Mouse (Mus musculus): ENCODE results near the gene Wnt3. TPM values are rescaled to one million over a fixed set of nuclear protein-coding genes. Genes with fewer than 3 reads are reported as not detected.

Gene Wnt3
- polyA plus RNA-seq, 1 experiment from 2014 or later = 0.49 TPM

- WGBS = 59% methylated on average over 16 of the region's 16 CpGs
- Histone ChIP-seq H3K9ac (replicated peaks; ENCODE audit: low read depth) (no peak overlapping the region), H3K9me3 (ENCODE audit: low read length) (no peaks in the 10 kb centered on the region), H3K4me1 (ENCODE audit: insufficient read depth, low read depth, low read length) (no peaks in the 10 kb centered on the region), H3K4me3 (ENCODE audit: low read depth, low read length) (no peak overlapping the region), H3K27me3 (replicated peaks; ENCODE audit: insufficient read depth, low read length) (no peaks in the 10 kb centered on the region), H3K36me3 (ENCODE audit: insufficient read depth, low read length) (no peaks in the 10 kb centered on the region; the same call in 1 of the 2 replicates), H3K4me2 (replicated peaks; ENCODE audit: low read depth, low read length) (no peak overlapping the region), H3K27ac (ENCODE audit: low read length) (no peak overlapping the region)
- ATAC-seq (no peak), DNase-seq (ENCODE audit: low spot score) (no peak)
- TF ChIP-seq EP300 (IDR thresholded peaks at IDR 0.05) (no peak), CTCF (IDR thresholded peaks at IDR 0.05) (no peak)
These were observed 78.8 kb downstream of the Wnt3 start for GRCm38 (mm10) chr11:103852590-103853283.

GRCm38 (mm10) chr11:103853284-103853920 lies 79.5 kb downstream of the Wnt3 start:
- DNase-seq (ENCODE audit: low spot score) = no peak
- Histone ChIP-seq H3K9me3 (ENCODE audit: low read length) (no peaks in the 10 kb centered on the region), H3K4me1 (ENCODE audit: insufficient read depth, low read depth, low read length) (no peaks in the 10 kb centered on the region), H3K36me3 (ENCODE audit: insufficient read depth, low read length) (no peaks in the 10 kb centered on the region; the same call in 1 of the 2 replicates), H3K9ac (replicated peaks; ENCODE audit: low read depth) (no peak overlapping the region), H3K4me2 (replicated peaks; ENCODE audit: low read depth, low read length) (no peak overlapping the region), H3K27ac (ENCODE audit: low read length) (no peak overlapping the region), H3K27me3 (replicated peaks; ENCODE audit: insufficient read depth, low read length) (no peaks in the 10 kb centered on the region), H3K4me3 (ENCODE audit: low read depth, low read length) (no peak overlapping the region)
- ATAC-seq = no peak
- TF ChIP-seq CTCF (IDR thresholded peaks at IDR 0.05) (no peak), EP300 (IDR thresholded peaks at IDR 0.05) (no peak)
- WGBS = 53% methylated on average over 10 of the region's 10 CpGs

GRCm38 (mm10) chr11:103854294-103854693 lies 80.3 kb downstream of the Wnt3 start:
- Histone ChIP-seq H3K27me3 (replicated peaks; ENCODE audit: insufficient read depth, low read length) (no peaks in the 10 kb centered on the region), H3K27ac (ENCODE audit: low read length) (no peak overlapping the region), H3K4me3 (ENCODE audit: low read depth, low read length) (no peak overlapping the region), H3K4me2 (replicated peaks; ENCODE audit: low read depth, low read length) (no peak overlapping the region), H3K9me3 (ENCODE audit: low read length) (no peaks in the 10 kb centered on the region), H3K4me1 (ENCODE audit: insufficient read depth, low read depth, low read length) (no peaks in the 10 kb centered on the region), H3K9ac (replicated peaks; ENCODE audit: low read depth) (no peak overlapping the region), H3K36me3 (ENCODE audit: insufficient read depth, low read length) (no peaks in the 10 kb centered on the region)
- DNase-seq (ENCODE audit: low spot score) (no peak), ATAC-seq (no peak)
- 71% methylated on average over 9 of the region's 9 CpGs for WGBS
- no peak for TF ChIP-seq EP300 (IDR thresholded peaks at IDR 0.05)
- no peak for TF ChIP-seq CTCF (IDR thresholded peaks at IDR 0.05)

- 90% methylated on average over 7 of the region's 7 CpGs for WGBS
- DNase-seq (ENCODE audit: low spot score) (no peak), ATAC-seq (no peak)
- Histone ChIP-seq H3K9ac (replicated peaks; ENCODE audit: low read depth) (no peak overlapping the region), H3K4me1 (ENCODE audit: insufficient read depth, low read depth, low read length) (no peaks in the 10 kb centered on the region), H3K27ac (ENCODE audit: low read length) (no peak overlapping the region), H3K36me3 (ENCODE audit: insufficient read depth, low read length) (peaks cover 3% of the 10 kb centered on the region; the same call in 1 of the 2 replicates), H3K9me3 (ENCODE audit: low read length) (no peaks in the 10 kb centered on the region), H3K27me3 (replicated peaks; ENCODE audit: insufficient read depth, low read length) (no peaks in the 10 kb centered on the region), H3K4me3 (ENCODE audit: low read depth, low read length) (no peak overlapping the region), H3K4me2 (replicated peaks; ENCODE audit: low read depth, low read length) (no peak overlapping the region)
- no peak for TF ChIP-seq EP300 (IDR thresholded peaks at IDR 0.05)
- TF ChIP-seq CTCF (IDR thresholded peaks at IDR 0.05) = no peak
These were observed 82.7 kb downstream of the Wnt3 start for GRCm38 (mm10) chr11:103856641-103857040.

GRCm38 (mm10) chr11:103858760-103859159 lies 84.8 kb downstream of the Wnt3 start:
- H3K4me2 ChIP-seq (replicated peaks; ENCODE audit: low read depth, low read length) = no peak overlapping the region
- H3K9me3 ChIP-seq (ENCODE audit: low read length) = no peaks in the 10 kb centered on the region
- no peak overlapping the region for H3K27ac ChIP-seq (ENCODE audit: low read length)
- H3K4me1 ChIP-seq (ENCODE audit: insufficient read depth, low read depth, low read length) = no peaks in the 10 kb centered on the region
- H3K4me3 ChIP-seq (ENCODE audit: low read depth, low read length) = no peak overlapping the region
- DNase-seq (ENCODE audit: low spot score) = no peak
- TF ChIP-seq EP300 (IDR thresholded peaks at IDR 0.05) (no peak), CTCF (IDR thresholded peaks at IDR 0.05) (no peak)
- H3K9ac ChIP-seq (replicated peaks; ENCODE audit: low read depth) = no peak overlapping the region
- 52% methylated on average over 5 of the region's 5 CpGs for WGBS
- H3K36me3 ChIP-seq (ENCODE audit: insufficient read depth, low read length) = peaks cover 13% of the 10 kb centered on the region
- no peak for ATAC-seq
- no peaks in the 10 kb centered on the region for H3K27me3 ChIP-seq (replicated peaks; ENCODE audit: insufficient read depth, low read length)

GRCm38 (mm10) chr11:103859933-103860610 lies 86.1 kb downstream of the Wnt3 start:
- H3K27ac ChIP-seq (ENCODE audit: low read length) = no peak overlapping the region
- WGBS = 73% methylated on average over 4 of the region's 4 CpGs
- no peak overlapping the region for H3K9ac ChIP-seq (replicated peaks; ENCODE audit: low read depth)
- no peak overlapping the region for H3K4me3 ChIP-seq (ENCODE audit: low read depth, low read length)
- no peak for DNase-seq (ENCODE audit: low spot score)
- no peaks in the 10 kb centered on the region for H3K27me3 ChIP-seq (replicated peaks; ENCODE audit: insufficient read depth, low read length)
- no peak overlapping the region for H3K4me2 ChIP-seq (replicated peaks; ENCODE audit: low read depth, low read length)
- ATAC-seq = no peak
- H3K4me1 ChIP-seq (ENCODE audit: insufficient read depth, low read depth, low read length) = no peaks in the 10 kb centered on the region
- H3K9me3 ChIP-seq (ENCODE audit: low read length) = no peaks in the 10 kb centered on the region
- TF ChIP-seq EP300 (IDR thresholded peaks at IDR 0.05) = no peak
- peaks cover 13% of the 10 kb centered on the region for H3K36me3 ChIP-seq (ENCODE audit: insufficient read depth, low read length)

Measured in lung, postnatal 0 days (tissue).